Mouse (Mus musculus) left cerebral cortex, adult 11 months (tissue): ENCODE measurements around the gene Cldn15.
"Not testable (repeated sequence)": the region's sequence is repeated elsewhere in the genome, so short reads cannot be mapped to it uniquely, and the experiment has no call there.

Experiments used
- DNase-seq: peaks from one replicate; pipeline ENCODE4 v3.0.0; 2022; ENCODE audit warnings: low spot score

Gene Cldn15

DNA sequence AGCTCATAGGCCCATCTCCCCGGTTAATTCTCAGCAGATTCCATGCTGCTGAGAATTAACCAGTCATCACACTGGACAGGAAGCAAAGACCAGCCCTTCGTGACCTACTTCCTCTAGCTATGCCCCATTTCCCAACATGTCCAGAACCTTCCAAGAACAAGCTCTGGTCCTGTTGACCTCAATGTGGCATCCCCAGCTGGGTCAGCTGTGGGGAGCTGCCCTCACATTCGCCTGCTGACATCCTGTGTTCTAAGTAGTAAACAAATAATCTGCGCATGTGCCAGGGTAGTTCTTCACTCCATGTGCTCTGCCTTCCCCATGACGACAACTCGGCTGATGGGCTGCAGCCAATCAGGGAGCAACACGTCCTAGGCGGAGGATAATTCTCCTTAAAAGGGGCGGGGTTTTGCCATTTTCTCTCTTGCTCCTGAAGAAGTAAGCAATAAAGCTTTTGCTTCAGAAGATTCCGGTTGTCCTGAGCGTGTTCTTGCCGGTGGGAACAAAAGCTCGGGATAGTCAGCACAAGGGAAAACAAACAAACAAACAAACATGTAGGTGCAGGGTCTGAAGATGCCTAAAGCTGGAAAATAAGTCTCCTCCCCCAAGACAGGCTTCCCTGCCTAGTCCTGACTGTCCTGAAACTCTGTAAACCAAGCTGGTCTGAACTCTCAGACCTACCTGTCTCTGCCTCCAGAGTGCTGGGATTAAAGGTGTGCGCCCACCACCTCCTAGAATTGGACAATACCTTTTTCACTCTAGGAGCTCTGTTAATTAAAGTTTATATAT, 16.7 kb upstream of the Cldn15 start:
- not testable (repeated sequence) for DNase-seq

GRCm38 (mm10) chr5:136950521-136950920, 15.9 kb upstream of the Cldn15 start:
- no peak for DNase-seq

DNA sequence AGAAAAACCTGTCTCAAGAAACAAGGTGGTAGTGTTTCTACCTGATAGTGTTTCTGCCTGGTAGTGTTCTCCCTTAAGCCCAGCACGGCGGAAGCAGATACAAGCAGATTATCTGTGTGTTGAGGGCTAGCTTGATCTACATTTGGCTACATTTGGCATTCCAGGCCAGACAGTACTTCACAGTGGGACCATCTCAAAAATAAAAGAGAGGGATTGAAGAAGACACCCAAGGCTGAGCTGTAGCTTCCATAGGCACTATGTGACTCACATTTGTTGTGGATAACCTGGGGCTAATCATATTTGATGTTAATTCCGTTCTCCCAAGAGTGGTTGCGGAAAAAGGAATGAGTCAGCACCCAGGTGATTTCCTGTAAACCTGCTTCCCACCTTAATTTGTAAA, 14.3 kb upstream of the Cldn15 start:
- no peak for DNase-seq

GRCm38 (mm10) chr5:136953015-136953414, 13.4 kb upstream of the Cldn15 start, which contains the start of gene Fis1:
Gene Fis1 (plus strand): TSS chr5:136953275.
- DNase-seq = peak; percentile 90

- DNase-seq = no peak
These were observed 12.9 kb upstream of the Cldn15 start for GRCm38 (mm10) chr5:136953440-136953951.

DNA sequence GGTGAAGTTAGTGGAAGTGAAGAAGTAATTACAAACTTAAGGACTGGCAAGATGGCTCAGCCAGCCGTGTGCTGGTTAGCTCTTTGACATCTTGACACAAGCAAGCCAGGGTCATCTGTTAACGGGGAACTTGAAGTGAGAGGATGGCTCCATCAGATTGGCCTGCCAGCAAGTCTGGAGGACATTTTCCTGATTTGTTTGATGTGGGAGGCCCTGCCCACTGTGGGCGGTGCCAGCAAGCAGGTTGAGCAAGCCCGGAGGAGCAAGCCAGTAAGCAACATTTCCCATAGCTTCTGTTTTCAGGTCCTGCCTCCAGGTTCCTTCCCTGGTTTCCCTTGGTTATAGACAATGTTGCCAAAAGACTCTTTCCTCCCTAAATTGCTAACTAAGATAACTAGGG, 10.8 kb upstream of the Cldn15 start:
- DNase-seq = no peak

- DNase-seq = no peak
These were observed 9.2 kb upstream of the Cldn15 start for GRCm38 (mm10) chr5:136957250-136957649.

DNA sequence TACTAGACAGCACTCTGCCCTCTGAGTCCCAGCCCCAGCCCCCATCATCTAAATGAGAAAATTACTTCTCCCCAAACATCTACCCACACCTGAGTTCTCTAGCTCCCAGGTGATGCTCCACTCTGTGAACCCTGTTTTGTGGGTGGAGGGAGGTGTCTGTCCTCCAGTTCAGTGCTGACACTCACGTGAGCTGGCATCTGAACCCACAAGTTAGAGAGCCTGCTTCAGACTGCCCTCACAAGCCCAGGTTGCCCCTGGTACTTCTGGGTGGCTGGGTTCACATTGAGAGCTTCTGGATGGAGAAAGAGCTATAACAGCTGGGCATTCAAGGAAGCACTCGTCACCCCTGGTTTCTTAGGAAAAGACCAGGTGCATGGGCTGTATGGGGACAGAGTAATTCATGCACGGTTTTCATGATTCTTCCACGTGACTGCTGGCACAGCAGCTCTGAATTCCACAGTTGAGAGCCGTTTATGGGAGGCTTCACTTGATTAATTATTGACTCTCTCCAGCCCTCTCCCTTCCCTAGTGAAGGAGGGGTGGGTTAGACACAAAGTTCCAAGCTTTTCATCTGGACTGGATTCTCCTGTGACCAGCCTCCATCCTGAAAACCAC, 7.3 kb upstream of the Cldn15 start:
- no peak for DNase-seq

- DNase-seq = no peak
These were observed 6.4 kb upstream of the Cldn15 start for GRCm38 (mm10) chr5:136960053-136960452.

GRCm38 (mm10) chr5:136961334-136961982, 5.0 kb upstream of the Cldn15 start:
- DNase-seq = no peak

DNA sequence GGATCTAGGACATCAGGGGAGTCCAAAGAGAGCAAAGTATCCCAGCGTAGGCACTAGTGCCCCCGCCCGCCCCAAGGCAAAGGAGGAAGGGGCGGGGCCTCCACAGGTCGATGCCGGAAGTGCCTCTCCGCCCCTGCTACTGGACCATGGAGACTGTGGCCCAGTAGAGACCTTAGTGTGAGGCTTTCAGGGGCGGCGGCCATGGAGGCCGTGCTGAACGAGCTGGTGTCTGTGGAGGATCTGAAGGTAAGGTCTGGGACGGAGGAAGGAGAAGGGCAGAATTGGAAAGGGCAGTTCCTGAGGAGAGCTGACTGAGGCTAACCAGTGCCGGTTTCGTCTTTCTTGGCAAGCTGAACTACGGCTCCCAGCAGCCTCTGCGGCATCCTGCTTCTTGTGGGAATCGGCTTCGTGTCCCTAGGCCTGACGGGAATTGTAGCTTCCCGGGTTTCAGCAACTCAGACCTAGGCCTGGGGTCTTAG, 4.4 kb upstream of the Cldn15 start:
- peak; percentile 84 for DNase-seq

DNA sequence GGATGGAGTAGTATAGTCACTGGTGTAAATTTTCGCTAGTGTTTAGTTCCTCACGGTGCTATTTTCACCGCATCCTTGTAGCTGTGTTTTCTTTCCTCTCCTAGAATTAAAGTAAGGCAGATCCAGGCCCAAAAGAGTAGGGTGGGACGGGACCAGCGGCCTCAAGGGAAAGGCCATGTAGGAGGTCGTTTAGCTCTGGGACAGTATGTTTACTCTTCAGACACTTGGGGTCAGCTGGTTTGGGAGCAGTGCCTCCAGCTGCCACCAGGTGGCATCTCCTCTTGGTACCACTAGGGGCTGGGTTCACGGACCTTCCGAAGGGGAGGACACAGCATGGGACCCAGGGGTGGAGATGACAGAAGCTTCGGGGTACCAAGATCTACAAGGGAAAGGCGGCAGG, 3.9 kb upstream of the Cldn15 start:
- DNase-seq = peak; percentile 73

DNA sequence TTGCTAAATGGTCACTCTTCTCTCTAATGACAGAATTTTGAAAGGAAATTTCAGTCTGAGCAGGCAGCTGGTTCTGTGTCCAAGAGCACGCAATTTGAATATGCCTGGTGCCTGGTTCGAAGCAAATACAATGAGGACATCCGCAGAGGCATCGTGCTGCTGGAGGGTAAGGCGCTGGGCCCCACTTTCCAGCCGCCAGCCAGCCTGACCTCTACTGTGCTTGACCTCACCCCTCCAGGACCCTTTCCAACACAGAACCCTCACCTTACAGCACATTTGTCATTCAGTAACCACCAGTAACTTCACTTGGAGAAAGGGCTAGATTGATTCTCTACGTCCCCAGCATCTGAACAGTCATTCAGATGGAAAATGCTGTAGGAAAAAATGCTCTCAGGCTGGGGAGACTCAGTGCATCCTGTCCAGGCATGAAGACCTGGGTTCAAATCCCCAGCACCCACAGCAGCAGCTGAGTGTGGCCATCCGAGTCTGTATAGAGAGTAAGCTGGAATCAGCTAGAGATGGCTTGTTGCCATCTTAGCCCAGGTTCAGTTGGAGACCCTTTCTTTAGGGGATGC, 3.4 kb upstream of the Cldn15 start:
- DNase-seq = no peak

DNA sequence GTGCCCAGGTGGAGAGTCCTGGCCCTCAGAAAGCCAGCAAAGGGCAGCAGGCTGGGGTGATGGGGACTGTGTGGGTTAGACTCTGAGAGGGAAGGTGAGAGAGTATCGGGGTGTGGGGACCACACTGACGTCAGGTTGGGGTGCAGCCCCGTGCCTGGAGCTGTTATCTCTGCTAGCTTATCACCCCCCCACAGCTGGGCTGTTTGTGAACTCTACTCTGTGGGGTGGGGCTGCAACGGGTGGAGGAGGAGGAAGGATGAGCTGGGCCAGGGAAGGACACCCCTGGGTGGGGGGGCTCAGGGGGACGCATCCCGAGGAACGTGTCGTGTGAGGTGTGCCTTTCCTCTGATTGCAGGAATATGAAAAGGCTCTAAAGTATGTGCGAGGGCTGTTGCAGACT, 1.2 kb upstream of the Cldn15 start:
- no peak for DNase-seq

- DNase-seq = no peak
These were observed 730 bp upstream of the Cldn15 start for GRCm38 (mm10) chr5:136965686-136966085.

DNA sequence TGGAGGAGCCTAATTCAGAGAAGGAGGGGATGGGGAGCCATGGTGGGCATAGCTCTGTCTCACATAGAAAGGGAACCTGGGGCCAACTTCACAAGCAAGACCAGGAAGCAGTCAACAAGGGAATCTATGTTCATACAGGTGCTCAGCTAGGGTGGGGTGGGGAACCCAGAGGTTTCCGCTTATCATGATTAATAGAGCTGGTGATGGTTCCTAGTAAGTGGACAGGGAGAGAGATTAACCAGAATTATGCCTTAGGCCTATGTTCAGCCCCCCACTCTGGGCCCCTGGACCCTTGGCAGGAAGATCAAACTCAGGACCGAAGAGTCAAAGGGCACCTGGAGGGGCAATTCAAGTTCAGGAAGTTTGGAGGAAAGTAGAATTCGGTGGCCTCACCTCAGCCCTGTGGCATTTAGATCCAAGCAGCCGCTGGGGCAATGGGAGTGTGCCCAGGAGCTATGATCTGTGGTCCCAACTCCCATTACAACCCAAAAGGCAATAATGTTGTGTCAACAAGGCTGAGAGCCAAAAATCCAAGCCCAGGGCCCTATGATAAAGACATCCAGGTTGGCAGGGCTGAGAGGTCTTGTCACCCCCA, 542 bp downstream of the Cldn15 start:
- DNase-seq = no peak

- no peak for DNase-seq
These were observed 1.2 kb downstream of the Cldn15 start for GRCm38 (mm10) chr5:136967592-136967991.

DNA sequence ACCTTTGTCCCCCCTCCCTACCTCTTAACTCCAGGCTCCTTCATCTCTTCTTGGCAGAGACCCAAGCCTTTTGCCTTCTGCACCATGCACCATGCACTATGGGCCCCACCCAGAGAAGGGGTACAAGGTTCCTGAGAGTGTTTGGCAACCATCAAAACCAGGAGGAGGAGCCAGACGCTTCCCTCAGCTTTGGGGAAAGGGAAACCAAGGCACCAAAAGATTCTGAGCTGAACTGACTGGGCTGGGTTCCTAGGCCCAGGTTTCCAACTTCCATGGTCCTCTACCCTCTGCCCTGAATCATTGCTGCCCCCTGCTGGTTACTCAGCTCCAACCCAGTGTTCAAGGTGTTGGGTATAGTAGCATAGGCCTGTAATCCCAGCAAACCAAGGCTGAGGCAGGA, 4.3 kb downstream of the Cldn15 start:
- no peak for DNase-seq

DNA sequence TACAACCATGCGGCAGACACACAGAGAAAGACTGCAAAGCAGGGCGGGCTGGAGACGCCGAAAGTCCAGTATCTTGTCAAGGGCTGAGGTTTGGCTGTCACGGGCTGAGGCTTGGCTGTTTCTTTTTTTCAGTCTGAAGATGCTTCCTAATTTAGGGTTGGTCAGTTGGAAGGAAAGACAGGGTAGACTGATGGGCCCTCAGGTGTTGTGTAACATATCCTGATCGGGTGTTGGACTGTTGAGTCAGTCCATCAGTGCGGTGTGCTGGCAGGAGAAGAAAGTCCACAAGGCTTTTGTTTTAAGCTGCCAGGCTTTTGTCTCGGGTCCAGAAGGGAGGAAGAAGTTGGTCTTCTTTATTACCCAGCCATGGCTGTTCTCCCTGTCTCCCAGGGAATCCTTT, 7.3 kb downstream of the Cldn15 start:
- DNase-seq = no peak

DNA sequence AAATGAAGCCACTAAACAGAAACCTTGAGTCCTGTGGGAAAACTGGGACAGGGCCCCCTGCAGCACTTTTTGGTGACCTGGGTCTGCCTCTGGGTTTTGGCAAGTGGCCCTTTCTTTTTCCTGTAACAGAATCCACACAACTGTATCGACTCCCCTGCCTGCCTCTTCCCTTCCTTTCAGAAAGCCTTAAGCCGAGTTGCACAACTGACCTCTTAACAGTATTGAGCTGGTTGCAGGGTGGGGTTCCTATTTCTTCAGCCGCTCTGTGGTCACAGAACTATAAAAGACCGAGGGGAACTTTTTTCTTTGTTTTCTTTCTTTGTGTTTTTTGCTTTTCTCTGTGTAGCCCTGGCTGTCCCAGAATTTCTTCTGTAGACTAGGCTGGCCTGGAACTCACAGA, 11.4 kb downstream of the Cldn15 start:
- DNase-seq = no peak

- no peak for DNase-seq
These were observed 13.3 kb downstream of the Cldn15 start for GRCm38 (mm10) chr5:136979762-136980161.

DNA sequence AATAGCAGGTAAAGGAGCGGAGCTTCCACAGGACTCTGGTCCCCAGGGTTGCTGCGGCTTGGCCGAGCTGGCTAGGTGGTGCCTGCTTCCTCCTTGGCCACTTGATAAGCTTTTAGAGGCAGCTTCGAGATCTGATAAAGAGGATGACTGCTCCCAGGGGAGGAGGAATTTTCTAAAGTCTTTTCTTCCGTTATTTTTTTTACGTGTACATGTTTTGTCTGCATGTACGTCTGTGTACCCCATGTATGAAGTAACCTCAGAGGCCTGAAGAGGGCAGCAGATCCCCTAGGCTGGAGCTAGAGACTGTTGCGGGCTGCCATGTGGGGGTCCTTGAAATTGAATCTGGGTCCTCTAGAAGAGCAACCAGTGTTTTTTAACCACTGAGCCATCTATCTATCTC, 14.6 kb downstream of the Cldn15 start:
- no peak for DNase-seq
